Mouse (Mus musculus) heart, embryonic 15.5 days (tissue): ENCODE measurements around the gene Nsrp1. TPM values are rescaled to one million over a fixed set of nuclear protein-coding genes. Genes with fewer than 3 reads are reported as not detected.

Experiments used
- ATAC-seq: fragments of 200-750 bp; cut with Nextera tagmentation; replicated peaks from 2 replicates; pipeline ENCODE4 v1.8.0; 2017; ENCODE audit warnings: low read depth, moderate TSS enrichment; ENCODE audit not compliant: insufficient number of reproducible peaks, insufficient read depth, low FRiP score
- H3K27ac ChIP-seq: fragments of 300-500 bp; sonication (generic); 2 replicates; pipeline ENCODE4 v1.5.1; 2015; ENCODE audit warnings: mild to moderate bottlenecking, inconsistent platforms
- H3K27me3 ChIP-seq: fragments of 300-500 bp; sonication (generic); 2 replicates; pipeline ENCODE4 v1.6.1; 2015; ENCODE audit warnings: inconsistent platforms
- H3K36me3 ChIP-seq: fragments of 300-500 bp; sonication (generic); 2 replicates; pipeline ENCODE4 v1.6.1; 2015; ENCODE audit warnings: mild to moderate bottlenecking, inconsistent platforms
- H3K4me1 ChIP-seq: fragments of 300-500 bp; sonication (generic); replicated peaks from 2 replicates; pipeline ENCODE4 v1.6.1; 2015; ENCODE audit warnings: inconsistent platforms
- H3K4me2 ChIP-seq: fragments of 300-500 bp; sonication (generic); 2 replicates; pipeline ENCODE4 v1.6.1; 2015; ENCODE audit warnings: inconsistent platforms, mild to moderate bottlenecking, moderate library complexity
- H3K4me3 ChIP-seq: fragments of 300-500 bp; sonication (generic); 2 replicates; pipeline ENCODE4 v1.5.1; 2015; ENCODE audit warnings: mild to moderate bottlenecking, inconsistent platforms
- H3K9ac ChIP-seq: fragments of 300-500 bp; sonication (generic); 2 replicates; pipeline ENCODE4 v1.6.1; 2015; ENCODE audit warnings: mild to moderate bottlenecking, inconsistent platforms
- H3K9me3 ChIP-seq: fragments of 300-500 bp; sonication (generic); replicated peaks from 2 replicates; pipeline ENCODE4 v1.6.1; 2016; ENCODE audit warnings: inconsistent platforms
- WGBS: fragments of 180-500 bp; shearing (Covaris S2); methylation state at CpG from one replicate; pipeline ENCODE4 v1.1.7; 2015; ENCODE audit warnings: mixed read lengths; 5-methylcytosine and 5-hydroxymethylcytosine counted together
- microRNA counts: library from miRNA; unstranded; fragments of <30 nt; microRNA quantifications from one replicate; lab custom pipeline; 2016
- microRNA-seq: library from miRNA; unstranded; fragments of <30 nt; microRNA quantifications from one replicate; pipeline ENCODE4, GENCODE M21; 2016
- polyA plus RNA-seq: library from polyadenylated mRNA; unstranded; fragments of >200 nt; fragmentation: Nextera tagmentation; extraction: Ambion mirVana; gene quantifications from 2 replicates; pipeline ENCODE4 v1.2.1, GENCODE M21; 2015

Gene Nsrp1
- polyA plus RNA-seq, 1 experiment from 2014 or later, result 56.0 TPM

- Histone ChIP-seq H3K4me3 (no peak overlapping the region), H3K27me3 (peaks cover 54% of the 10 kb centered on the region), H3K4me2 (no peak overlapping the region), H3K4me1 (peaks cover 17% of the 10 kb centered on the region), H3K36me3 (no peaks in the 10 kb centered on the region), H3K27ac (no peak overlapping the region), H3K9ac (no peak overlapping the region), H3K9me3 (no peaks in the 10 kb centered on the region)
- WGBS, result 52% methylated on average over 1 of the region's 1 CpGs
- no peak for ATAC-seq
Measured at GRCm38 (mm10) chr11:77002361-77002760, 75.9 kb downstream of the Nsrp1 start.

GRCm38 (mm10) chr11:77000741-77001140, 77.5 kb downstream of the Nsrp1 start:
- Histone ChIP-seq H3K27me3 (peaks cover 69% of the 10 kb centered on the region), H3K9ac (no peak overlapping the region), H3K4me1 (peaks cover 17% of the 10 kb centered on the region), H3K4me2 (no peak overlapping the region), H3K9me3 (no peaks in the 10 kb centered on the region), H3K36me3 (no peaks in the 10 kb centered on the region), H3K4me3 (no peak overlapping the region), H3K27ac (no peak overlapping the region)
- WGBS, result 55% methylated on average over 5 of the region's 5 CpGs
- ATAC-seq, result no peak

GRCm38 (mm10) chr11:76998705-76999226, 79.5 kb downstream of the Nsrp1 start:
- no peak for ATAC-seq
- 13% methylated on average over 24 of the region's 24 CpGs for WGBS
- H3K9me3 ChIP-seq, result no peaks in the 10 kb centered on the region
- H3K4me3 ChIP-seq, result peak overlapping the region; percentile 57
- H3K4me2 ChIP-seq, result peak overlapping the region; percentile 91
- peak overlapping the region; percentile 34 for H3K9ac ChIP-seq
- H3K27me3 ChIP-seq, result peaks cover 72% of the 10 kb centered on the region
- no peak overlapping the region for H3K27ac ChIP-seq
- peaks cover 17% of the 10 kb centered on the region for H3K4me1 ChIP-seq
- no peaks in the 10 kb centered on the region for H3K36me3 ChIP-seq

- H3K27me3 ChIP-seq, result peaks cover 70% of the 10 kb centered on the region
- peak within 1 kb of the TSS; percentile 91 for H3K4me2 ChIP-seq
- peak within 1 kb of the TSS; percentile 57 for H3K4me3 ChIP-seq
- peaks cover 17% of the 10 kb centered on the region for H3K4me1 ChIP-seq
- H3K9me3 ChIP-seq, result no peaks in the 10 kb centered on the region
- no peaks in the 10 kb centered on the region for H3K36me3 ChIP-seq
- WGBS, result under 1% methylated on average over 49 of the region's 52 CpGs
- no peak within 1 kb of the TSS for H3K27ac ChIP-seq
- ATAC-seq, result no peak
- H3K9ac ChIP-seq, result peak within 1 kb of the TSS; percentile 34
Measured at GRCm38 (mm10) chr11:76997916-76998704, 80.1 kb downstream of the Nsrp1 start, which contains the start of gene Slc6a4. Gene Slc6a4 (plus strand): TSS chr11:76998603.

GRCm38 (mm10) chr11:76997305-76997704, 80.9 kb downstream of the Nsrp1 start:
- H3K27ac ChIP-seq, result no peak overlapping the region
- under 1% methylated on average over 21 of the region's 21 CpGs for WGBS
- H3K27me3 ChIP-seq, result peaks cover 66% of the 10 kb centered on the region
- no peaks in the 10 kb centered on the region for H3K36me3 ChIP-seq
- peak overlapping the region; percentile 57 for H3K4me3 ChIP-seq
- peak overlapping the region; percentile 91 for H3K4me2 ChIP-seq
- H3K4me1 ChIP-seq, result peaks cover 17% of the 10 kb centered on the region
- ATAC-seq, result peak; percentile 69; the same call in 1 of the 2 replicates
- H3K9me3 ChIP-seq, result no peaks in the 10 kb centered on the region
- no peak overlapping the region for H3K9ac ChIP-seq

GRCm38 (mm10) chr11:76995966-76996672, 82.1 kb downstream of the Nsrp1 start:
- Histone ChIP-seq H3K4me1 (peaks cover 17% of the 10 kb centered on the region), H3K27ac (no peak overlapping the region), H3K36me3 (no peaks in the 10 kb centered on the region), H3K9ac (no peak overlapping the region), H3K4me2 (no peak overlapping the region; the same call in 1 of the 2 replicates), H3K4me3 (no peak overlapping the region), H3K27me3 (peaks cover 57% of the 10 kb centered on the region), H3K9me3 (no peaks in the 10 kb centered on the region)
- ATAC-seq, result no peak
- WGBS, result 49% methylated on average over 20 of the region's 20 CpGs

MicroRNA genes within 50 kb of the gene (microRNA counts, 519-probe panel; counts per million panel counts)
- microRNA mmu-miR-423-3p (lab: Ali Mortazavi, UCI) (2,971 counts per million, percentile 72 among the panel's probes with 10 or more counts), microRNA mmu-miR-423-5p (lab: Ali Mortazavi, UCI) (2,901 counts per million, percentile 71 among the panel's probes with 10 or more counts)

Small RNAs within 50 kb of the gene (microRNA-seq; reads per million reads assigned to microRNA genes)
- gene Mir423, result 3,696 reads per million, percentile 90 among the genes with 10 or more reads in this experiment

Other genes starting within 250 kb of the Nsrp1 start
- gene Cpd, start 231.4 kb downstream of the Nsrp1 start, polyA plus RNA-seq, result 8.9 and 10.6 TPM in 2 replicates
- 0.13 TPM in 1 of 2 replicates, not detected in the other for gene Tmigd1, start 176.3 kb downstream of the Nsrp1 start, polyA plus RNA-seq
- 88.3 and 103 TPM in 2 replicates for gene Blmh, start 153.6 kb downstream of the Nsrp1 start, polyA plus RNA-seq
- 0.94 and 1.0 TPM in 2 replicates for gene Slc6a4, start 79.8 kb downstream of the Nsrp1 start, polyA plus RNA-seq
- 0.28 and 0.30 TPM in 2 replicates for gene Efcab5, start 110.5 kb upstream of the Nsrp1 start, polyA plus RNA-seq
- gene Ssh2, start 137.9 kb upstream of the Nsrp1 start, polyA plus RNA-seq, result 22.0 and 22.2 TPM in 2 replicates